Mouse (Mus musculus): ENCODE results near the gene Ppara.

Ppara gene

DNA sequence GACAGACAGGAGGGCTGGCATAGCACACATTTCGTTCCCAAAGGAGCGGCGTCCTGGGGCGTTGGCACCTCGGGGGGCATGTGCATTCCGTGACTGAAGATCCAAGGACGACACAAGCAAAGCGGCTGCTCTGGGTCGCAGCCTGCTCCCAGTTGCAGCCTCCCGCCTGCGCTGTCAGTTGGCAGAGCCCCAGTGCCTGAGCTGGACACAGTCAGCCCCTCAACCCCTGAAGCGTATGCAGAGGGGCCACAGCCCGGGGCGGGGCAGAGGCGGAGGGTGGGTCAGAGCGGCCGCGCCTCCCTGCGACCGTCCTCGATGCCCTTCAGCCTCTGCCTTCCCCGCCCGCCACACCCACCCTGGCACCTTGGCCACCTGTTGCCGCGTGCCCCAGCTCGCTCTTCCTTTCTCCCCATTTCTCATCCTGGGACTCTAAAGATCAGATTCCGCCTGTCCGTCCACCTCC, at the start of gene Ppara:
Ppara (plus strand) TSS at position 413 of the 463 bp plus-strand sequence.
- no peak for DNase-seq (ENCODE audit: extremely low read depth, low read depth)

DNA sequence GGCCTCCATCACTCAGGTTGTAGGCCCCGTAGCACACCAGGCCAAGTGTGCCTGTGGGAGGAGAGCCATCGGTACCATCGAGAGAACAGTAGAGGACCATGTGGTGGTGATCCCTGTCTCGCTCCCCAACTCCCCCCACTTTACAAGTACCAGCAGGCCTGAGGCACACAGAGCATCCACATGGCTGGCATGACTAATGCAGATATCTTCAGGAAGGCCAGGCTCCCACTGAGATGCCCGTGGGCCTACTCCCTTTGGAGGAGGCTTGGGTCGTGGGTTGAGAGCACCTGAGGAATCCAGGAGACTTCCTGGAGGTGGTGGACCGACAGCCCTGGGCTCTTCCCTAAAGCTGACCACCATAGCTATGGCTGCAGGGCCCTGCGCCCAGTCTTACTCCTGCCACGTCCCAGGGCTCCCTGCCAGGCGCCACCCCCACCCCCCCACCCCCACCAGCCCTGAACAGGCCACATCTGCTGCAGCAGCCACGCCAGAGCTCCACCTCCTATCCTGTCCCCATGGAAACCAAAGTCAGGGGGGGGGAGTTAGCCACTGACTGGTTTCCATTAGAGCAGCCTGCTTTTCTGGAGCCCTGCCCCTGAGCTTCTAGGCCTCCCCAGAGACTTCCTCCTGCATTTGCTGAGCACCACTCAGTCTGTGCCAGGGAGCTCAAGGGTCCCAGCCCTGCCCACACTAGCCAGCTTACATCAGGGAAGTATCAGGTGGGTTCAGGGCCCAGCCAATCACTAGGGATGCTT, 48.0 kb upstream of the Ppara start:
- DNase-seq (ENCODE audit: extremely low read depth, low read depth): no peak

GRCm38 (mm10) chr15:85687630-85688410, 47.0 kb upstream of the Ppara start:
- no peak for DNase-seq (ENCODE audit: extremely low read depth, low read depth)

- DNase-seq (ENCODE audit: extremely low read depth, low read depth): no peak
These were observed 46.0 kb upstream of the Ppara start for GRCm38 (mm10) chr15:85688734-85689133.

- DNase-seq (ENCODE audit: extremely low read depth, low read depth): no peak
These were observed 45.3 kb upstream of the Ppara start for GRCm38 (mm10) chr15:85689523-85689922.

DNA sequence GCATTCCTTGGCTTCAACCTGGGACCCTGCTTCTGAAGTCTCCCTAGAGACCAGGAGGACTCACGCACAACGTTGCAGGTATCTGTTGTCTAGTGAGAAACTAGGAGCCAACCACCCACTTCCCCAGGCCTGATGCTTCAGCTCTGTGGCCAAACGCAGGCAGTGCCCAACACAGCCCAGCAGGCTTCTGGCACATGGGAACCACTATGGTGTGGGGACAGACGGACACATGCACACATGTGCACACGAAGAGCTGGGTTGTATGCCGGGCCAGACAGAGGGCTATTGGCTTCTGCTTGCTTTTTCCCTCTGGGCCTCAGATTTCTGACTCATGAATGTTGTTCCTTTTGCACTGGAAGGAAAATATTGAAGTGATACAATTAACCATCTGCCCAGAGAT, 44.7 kb upstream of the Ppara start:
- no peak for DNase-seq (ENCODE audit: extremely low read depth, low read depth)

DNA sequence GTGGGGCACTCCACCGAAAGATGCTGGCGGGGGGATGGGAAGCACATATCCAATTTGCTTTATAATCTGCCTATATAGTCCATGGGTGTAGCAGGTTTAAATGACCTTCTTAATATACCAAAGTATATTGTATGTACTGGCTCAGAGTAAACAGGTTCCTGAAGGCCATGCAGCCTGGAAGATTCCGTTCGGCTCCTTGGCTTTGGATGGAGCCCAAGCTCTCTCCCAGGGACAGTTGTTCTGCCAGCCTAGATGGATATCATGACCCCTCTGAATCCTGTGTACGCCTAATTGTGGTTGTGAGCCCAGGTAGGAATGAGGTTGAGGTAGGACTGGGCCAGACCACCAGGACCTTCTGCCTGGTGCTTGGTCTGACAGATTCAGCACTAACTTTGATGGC, 43.9 kb upstream of the Ppara start:
- no peak for DNase-seq (ENCODE audit: extremely low read depth, low read depth)

DNA sequence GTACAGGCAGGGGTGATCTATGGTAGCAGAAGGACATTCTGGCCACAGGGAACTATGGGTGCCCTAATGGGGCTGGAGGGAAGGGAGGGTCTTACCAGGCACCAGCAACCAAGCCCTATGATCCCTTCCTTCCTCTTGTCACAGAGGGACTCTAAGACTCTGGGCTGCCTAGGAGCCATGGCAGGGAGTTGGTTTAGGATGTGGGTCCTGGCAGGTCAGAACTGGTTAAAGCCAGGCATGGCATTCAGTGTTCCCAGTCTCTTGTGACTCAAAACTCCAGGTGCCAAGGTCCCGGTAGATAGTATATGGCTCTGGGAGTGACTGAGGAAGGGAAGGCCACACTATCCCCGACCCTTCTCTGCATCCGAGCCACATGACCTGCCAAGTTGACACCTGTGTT, 41.7 kb upstream of the Ppara start:
- no peak for DNase-seq (ENCODE audit: extremely low read depth, low read depth)

DNA sequence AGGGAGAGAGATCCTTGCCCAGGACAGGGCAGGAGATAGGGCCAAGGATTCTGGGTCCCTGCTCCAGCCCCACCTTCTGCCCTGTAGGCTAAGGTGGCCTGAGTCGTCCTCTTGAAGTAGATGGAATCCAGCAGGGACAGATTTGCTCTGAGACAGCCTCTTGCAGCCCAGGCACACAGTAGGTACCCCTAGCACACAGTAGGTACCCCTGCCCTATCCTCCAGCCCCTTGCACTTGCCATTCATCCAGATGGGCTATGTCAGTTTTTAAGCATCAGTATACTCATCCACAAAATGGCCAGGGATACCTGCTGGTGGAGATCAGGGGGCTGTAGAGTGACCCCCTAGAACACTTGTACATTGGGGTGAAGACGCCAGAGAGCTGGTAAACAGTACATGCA, 41.0 kb upstream of the Ppara start:
- DNase-seq (ENCODE audit: extremely low read depth, low read depth): no peak

GRCm38 (mm10) chr15:85694379-85694778, 40.4 kb upstream of the Ppara start:
- no peak for DNase-seq (ENCODE audit: extremely low read depth, low read depth)

DNA sequence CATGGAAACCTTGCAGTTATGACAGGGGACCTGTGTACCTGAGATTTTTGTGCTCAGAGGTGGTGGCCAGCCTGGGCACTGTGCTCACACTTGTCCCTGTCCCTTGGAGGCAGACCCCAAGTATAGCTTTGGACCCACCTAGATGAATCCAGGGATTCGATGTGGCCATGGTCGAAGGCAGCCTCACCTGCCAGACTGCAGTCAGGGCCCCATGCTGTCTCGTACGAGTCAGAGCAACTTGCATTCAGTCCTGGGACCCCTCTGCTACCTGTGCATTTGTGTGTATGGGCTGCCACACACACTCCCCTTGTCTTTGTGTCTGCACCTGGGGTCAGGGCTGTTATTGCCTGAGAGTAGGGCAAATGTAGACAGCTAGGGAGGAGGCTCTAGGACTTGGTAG, 39.5 kb upstream of the Ppara start:
- no peak for DNase-seq (ENCODE audit: extremely low read depth, low read depth)

GRCm38 (mm10) chr15:85698345-85699034, 36.3 kb upstream of the Ppara start:
- no peak for DNase-seq (ENCODE audit: extremely low read depth, low read depth)

- no peak for DNase-seq (ENCODE audit: extremely low read depth, low read depth)
These were observed 35.3 kb upstream of the Ppara start for GRCm38 (mm10) chr15:85699452-85699851.

- DNase-seq (ENCODE audit: extremely low read depth, low read depth): no peak
These were observed 34.8 kb upstream of the Ppara start for GRCm38 (mm10) chr15:85699862-85700501.

DNA sequence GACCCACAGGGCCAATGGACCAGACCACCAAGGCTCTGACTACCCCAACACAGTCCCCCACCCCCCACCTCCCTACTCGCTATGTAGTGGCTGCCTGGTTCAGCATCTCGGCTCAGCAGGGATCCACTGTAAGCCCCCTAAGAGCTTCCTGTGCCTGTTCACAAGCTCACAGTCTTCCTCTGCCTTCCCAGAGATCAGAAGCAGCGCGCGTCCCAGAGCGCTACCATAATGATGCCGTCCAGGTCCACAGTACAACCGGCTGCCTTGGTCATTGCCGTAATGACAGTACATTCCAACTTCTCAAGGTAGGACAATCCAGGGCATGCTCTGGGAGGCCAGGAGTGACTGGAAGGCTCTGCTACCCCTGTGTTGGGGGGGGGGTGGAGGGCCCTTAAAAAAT, 34.1 kb upstream of the Ppara start:
- DNase-seq (ENCODE audit: extremely low read depth, low read depth): no peak

DNA sequence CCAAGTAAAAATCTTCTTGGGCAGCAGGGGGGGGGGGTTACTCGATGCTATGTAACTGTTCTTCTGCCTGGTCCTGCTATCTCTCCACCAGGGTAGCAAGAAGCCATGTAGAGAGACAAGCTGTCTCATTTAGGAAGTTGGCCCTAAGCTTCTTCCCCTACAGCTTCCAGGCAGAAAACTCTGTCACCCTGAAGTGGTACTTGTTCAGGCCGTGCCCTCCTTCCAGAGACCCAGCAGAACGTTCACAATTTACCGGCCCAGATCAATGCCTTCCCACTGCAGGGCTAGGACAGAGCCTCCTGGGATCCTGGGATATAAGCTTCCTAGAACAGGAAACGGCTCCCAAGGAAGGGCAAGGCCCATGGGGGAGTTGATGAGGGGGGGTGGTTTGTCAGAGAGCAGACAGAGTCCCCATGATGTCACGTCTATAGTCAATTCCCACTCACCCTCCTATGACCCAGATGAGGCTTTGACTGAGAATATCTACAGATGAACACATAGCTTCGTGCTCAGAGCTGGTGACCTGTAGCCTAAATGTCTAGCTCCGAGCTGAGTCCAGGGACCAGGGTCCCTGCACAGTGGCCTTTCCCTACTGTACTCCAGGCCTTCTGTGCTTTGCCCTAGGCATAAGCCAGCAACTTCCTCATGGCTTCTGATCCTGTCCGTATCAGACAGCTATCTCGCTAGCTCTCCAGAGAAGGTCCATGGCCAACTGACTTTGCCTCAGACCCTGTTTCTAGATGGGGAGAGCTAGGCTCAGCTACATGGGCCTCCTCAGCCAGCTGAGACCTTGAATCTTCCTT, 33.5 kb upstream of the Ppara start:
- DNase-seq (ENCODE audit: extremely low read depth, low read depth): no peak

DNA sequence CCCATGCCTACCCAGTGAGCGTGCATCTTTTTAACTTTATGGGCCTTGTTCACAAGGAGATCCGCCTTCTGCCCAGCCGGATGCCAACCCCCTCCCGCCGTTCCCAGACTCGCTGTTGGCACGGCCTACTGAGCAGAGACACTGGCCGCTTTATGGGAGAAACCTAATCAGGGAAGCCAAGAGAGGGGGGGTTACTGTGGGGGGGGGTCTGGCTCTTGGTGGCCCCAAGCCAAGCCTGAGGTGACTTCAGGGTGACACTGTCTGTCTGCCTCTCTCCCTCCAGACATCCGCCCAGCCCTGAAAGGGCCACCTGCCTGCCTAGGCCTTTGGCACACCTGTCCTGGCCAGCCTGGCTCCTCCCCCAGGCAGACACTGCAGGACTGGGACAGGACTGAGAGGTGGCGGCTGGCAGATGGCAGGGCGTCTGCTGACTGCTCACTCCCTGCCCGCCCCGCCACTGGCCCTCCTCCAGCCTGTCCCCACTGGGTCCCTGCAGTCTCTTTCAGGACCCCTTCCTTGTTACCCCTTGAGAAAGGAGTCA, 32.3 kb upstream of the Ppara start:
- DNase-seq (ENCODE audit: extremely low read depth, low read depth): no peak

DNA sequence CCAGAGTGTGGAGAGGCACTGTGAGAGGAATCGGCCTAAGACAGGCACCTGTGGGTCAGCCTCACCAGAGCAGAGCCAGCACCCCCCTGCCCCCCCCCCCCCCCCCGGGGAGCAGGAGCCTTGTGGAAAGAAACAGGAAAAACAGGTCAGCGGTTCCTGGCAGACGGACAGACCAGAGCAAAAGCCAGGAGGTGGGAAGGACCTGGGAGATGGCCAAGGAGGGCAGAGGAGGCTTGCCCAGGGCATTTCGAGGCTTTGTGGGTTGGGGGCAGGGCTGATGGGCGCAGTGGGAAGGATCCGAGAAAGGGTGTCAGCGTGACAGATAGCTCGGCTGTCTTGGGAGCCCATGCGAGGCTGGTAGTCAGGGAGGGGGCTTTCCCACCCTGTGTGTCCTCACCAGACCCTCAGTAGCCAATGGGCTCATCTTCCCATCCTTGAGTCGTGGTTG, 31.6 kb upstream of the Ppara start:
- DNase-seq (ENCODE audit: extremely low read depth, low read depth): no peak

DNA sequence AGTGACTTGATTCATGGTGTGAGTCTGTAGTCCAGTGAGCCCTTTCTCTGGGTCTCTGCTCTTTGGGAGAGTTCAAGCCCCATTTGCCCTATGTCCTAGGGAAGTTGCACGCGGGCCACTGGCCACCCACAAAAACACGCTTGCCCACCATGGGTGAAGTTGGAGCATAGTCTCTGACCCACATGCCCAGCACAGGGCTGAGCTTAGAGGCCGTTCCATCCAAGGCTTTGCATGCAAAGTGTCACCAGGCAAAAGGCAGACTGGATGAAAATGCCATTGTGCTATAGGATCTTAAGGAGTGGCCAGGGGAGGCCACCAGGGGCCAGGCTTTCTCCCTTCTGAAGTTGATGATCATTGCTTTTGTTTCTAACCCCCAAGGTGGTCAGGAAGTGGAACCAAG, 30.9 kb upstream of the Ppara start:
- no peak for DNase-seq (ENCODE audit: extremely low read depth, low read depth)

DNA sequence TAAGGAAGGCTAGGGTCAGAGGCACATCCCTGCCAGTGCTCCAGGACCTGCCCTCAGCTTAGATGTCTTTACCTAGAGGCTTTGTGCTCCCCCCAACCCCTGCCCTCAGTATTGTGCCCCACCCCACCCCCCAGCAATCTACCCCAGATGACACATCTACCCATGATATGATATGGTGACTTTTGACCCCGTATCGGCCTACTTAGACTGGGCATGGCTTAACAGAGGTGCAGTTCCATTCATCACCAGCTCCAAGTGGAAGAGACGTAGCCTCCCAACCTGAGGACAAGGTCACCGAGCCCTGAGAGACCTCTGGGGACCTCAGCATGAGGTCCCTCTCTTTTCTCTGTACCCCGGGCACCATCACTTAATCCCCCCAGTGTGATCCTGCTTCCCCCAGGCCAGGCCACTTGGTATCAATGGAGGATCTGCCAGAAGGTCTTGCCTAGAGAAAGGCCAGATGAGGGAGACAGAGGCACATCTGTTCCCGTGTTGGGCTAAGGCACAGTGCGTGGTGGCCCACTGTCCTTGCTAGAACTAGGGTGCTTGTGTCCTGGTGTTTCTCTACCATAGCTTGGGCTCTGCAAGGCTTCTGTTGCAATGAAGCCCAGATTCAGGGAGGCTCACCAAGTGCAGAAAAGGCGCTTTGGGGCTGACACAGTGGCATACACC, 30.3 kb upstream of the Ppara start:
- no peak for DNase-seq (ENCODE audit: extremely low read depth, low read depth)
